Mouse (Mus musculus) layer of hippocampus, postnatal 14 days (tissue): ENCODE data around the gene Gm5134. TPM values are rescaled to one million over a fixed set of nuclear protein-coding genes. Genes with fewer than 3 reads are reported as not detected.

ENCODE experiments used
- DNase-seq, 2 experiments: peaks; one replicate each; pipeline ENCODE4 v3.0.0; 2021 to 2022; ENCODE audit warnings: low spot score in 2 of 2, mixed read lengths in 1 of 2
- long read RNA-seq, 2 experiments: library from polyadenylated mRNA; stranded (forward); transcript quantifications; one replicate each; pipeline ENCODE4 v2.0.0; 2021
- total RNA-seq, 2 experiments: library from RNA; stranded (reverse); gene quantifications; 2 replicates each; pipeline ENCODE4 v1.2.3; 2021

The Gm5134 gene
- not detected for total RNA-seq
- long read RNA-seq, experiment 1: 0 reads
- long read RNA-seq, experiment 2, partial matches to known transcripts: 0 of 1 reads
- long read RNA-seq, experiment 2, other reads (novel, unspliced or antisense): 1 of 1 reads

DNA sequence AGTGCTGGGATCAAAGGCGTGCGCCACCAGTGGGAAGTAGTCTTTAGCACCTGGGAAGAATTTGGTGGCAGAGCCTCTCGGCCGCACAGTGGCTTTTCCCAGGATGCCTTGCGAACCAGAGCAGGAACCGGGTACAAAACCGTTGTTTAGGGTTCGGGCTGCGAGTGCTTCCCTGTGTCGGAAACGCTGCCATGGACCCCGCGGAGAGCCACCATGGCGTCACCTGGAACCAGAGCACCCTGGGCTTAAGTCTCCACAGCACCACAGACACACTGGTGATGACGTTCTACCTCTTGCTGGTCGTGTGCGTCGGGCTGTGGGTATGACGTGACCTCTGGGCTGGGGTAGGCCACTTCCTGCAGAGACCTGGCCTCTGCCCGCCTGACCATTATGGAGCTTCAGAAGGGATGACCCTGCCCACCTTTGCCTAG is at the start of gene Gm5134:
Gene Gm5134, plus strand, starts transcription at position 134 of the 431 bp plus-strand sequence.
- DNase-seq: no peak

DNA sequence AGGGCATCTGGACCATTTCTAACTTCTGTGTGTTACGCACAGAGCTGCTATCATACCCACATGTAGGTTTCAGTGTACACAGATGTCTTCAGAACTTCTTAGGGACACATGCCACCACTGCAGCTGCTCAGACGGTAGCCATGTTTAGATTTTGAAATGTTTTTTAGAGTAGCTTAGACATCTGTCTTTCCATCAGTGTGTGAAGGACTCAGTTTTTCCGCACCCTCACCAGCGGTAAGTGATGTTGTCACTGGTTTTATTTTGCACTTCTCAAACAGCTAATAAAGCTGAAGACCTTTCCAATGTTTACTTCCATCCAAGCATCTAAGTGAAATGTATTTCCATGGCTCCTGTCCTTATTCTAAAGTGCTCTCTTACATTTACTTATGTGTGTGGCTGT is 47.4 kb upstream of the Gm5134 start:
- DNase-seq: no peak

DNA sequence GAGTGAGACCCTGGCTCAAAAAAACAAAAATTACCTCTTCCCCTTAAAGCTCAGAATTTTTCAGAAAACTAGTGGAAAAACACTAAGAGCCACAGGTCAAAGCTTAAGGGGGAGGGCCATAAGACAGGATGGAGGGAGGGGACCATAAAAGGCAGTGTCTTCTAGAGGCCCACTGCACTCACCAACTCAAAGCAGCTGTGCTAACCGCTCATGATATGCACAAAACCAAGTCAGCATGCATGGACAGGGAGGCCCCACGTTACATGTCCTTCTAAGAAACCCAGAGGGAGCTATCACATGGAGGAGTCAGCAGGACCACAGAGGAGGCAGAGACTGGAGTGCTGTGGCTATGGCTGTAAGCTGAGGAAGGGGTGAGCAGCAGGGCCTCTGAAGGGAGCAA is 43.6 kb upstream of the Gm5134 start:
- DNase-seq: no peak

DNA sequence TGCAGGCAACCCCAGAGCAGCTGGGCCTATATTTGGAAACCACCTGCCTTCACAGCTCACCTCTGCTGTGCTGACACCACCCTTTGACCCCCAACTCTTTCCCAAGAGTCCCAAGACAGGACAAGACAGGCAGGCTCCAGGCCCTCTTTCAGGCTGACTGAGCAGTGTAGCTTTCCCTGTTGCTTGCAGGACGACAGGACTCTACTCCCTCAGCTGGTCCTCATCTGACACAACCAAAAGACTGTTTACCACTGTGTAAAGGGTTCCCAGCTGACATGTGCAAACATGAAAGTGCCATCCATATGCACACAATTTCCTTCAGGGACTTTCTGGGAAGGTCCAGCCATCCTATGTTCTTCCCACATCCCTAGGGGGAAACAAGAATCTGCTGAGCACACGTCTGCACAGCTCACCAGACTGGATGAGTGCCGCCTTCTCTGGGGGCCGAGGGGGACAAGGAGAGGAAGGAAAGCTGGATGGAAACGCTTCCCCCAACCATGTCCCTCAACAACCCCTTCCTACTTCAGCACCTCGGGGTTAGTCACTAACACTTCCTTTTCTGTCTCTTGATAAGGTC is 41.2 kb upstream of the Gm5134 start:
- no peak for DNase-seq

DNA sequence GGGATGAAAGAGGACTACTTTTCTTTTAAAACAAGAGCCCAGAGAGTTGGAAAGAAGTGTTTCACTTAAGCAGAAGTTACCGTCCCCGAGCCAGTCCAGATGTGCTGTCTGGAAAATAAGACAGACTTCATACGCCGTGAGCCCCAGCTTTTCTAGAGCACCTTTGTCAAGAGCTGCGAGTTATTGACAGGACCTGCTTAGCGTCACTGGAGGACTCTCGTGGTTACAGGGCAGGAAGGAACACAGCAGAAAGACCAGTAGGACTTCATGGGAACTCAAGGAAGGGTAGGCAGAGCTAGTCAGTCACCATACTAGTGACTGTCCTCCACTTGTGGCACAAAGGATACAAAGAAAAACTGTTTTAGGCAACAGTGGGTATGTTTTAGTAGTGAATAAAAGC is 38.8 kb upstream of the Gm5134 start:
- DNase-seq: no peak

DNA sequence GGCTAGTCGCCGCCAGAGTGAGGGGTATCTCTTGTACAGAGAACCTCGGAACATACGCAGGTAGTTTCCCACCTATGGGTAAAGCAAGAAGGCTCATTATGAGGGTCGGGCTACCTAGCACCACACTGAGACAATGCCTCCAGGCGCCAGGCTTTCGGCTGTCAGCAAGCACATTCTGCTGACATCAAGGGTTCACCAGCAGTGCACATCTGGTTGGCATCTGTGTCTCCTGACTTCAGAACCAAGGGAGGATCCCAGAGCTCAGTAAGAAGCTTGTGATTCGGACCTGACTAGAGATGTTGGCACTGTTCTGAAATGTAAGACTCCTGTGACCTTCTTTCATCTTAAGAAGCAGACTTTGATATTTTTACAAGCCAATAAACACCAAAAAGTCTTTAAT is 37.5 kb upstream of the Gm5134 start:
- DNase-seq: no peak

DNA sequence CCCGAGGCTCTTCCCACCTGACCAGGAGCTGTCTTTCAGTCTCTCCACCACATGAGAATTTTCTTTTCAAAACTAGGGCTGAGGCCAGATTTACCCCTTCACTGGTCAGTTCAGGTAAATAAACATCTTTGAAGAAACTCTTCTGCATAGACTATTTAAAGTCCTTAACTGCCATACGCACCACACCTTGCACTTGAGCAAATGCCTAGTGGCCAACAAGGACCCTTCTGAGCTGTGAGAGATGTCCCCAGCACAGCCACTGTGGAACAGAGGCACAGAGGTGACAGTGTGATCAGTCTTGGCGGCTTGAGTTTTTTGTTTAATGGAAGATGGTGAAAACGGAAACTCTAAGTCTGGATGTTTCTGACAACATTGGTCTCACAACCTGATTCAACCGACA is 35.3 kb upstream of the Gm5134 start:
- no peak for DNase-seq

DNA sequence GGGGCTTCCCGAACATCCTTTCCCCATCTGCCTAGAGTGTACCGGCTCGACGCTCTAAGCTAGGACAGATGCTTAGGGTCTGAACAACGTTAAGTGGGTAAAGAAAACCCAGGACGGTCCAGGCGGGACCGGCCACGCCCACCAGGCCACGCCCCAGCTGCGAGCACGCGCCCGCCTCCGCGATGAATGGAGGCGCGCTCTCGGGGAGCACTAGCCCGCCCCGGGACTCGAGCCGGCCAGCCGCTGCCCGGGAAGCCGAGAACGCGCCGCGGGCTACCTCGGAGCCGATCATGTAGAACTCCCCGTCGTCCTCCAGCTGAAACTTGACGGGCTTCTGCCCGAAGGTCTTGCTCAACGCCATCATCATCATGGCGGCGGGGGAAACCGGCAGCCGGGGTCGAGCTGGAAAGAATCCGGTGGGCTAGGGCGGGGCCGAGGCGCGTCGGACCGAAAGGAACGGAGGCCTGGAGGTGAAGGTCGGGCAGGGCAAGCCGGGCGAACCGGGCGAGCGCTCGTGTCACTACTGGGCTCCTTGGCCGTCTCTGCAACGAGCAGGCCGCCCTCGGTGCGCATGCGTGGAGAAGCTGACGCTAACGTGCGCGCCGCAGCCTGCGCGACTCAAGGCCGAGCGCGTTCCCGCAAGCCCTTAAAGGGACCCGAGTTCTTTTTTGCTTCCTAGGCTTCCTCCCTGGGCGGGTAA is 33.1 kb upstream of the Gm5134 start, which contains the start of gene Smarcb1:
Gene Smarcb1, minus strand, starts transcription at position 592 of the 700 bp plus-strand sequence.
- DNase-seq: peak; percentile 94 to 96

DNA sequence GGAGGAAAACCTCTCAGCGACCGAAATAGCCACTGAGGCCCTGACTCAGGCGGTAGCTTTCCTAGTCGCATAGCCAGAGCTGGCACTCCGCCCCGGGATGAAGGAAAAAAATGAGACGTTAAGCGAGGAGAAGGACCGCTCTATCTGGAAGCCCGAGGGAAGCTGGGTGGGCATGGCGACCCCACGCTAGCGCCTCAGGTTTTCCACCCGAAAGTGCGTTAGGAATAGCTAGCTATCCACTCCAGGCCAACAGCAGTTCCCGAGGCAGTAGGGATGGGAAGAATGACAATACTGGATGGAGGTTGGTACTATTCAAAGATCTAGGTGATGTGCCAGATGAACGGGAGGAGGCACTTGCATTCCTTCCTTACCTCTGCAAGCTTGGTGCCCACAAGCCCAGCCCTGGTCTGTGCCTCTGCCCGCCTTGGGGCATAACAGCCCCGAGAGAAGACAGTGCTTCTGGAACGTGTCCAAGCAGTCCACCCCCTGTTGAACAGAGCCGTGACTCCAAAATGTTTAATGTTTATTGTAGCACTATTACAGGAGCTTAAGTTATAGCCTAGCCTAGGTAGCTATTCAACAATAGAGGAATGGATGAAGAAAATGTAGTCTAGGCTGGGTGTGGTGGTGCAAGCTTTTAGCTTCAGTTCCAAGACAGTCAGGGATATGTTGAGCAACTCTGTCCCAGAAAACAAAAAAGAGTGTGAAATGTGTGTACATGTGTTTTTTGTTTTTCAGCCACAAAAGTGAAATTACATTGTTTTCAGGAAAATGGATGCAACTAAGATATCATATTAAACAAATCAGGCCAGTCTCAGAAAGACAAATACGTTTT is 32.4 kb upstream of the Gm5134 start:
- DNase-seq: no peak

DNA sequence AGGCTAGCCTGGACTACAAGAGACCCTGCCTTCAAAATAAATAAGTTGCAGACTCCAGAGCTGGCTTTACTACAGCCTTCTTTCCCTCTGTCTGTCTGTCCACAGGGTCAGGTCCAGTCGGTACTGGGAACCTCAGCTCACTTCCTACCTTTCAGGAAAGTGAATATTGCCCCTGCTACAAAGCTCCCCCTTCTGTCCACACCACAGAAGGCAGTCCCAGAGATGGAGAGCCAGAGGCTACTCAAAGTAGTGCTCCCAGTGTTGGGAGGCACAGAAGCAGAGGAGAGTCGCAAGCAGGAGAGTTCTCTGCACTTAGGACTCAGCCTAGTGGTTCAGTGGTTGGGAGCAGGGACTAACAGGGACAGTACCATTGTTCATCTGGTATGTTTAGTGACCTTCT is 30.0 kb upstream of the Gm5134 start:
- no peak for DNase-seq

DNA sequence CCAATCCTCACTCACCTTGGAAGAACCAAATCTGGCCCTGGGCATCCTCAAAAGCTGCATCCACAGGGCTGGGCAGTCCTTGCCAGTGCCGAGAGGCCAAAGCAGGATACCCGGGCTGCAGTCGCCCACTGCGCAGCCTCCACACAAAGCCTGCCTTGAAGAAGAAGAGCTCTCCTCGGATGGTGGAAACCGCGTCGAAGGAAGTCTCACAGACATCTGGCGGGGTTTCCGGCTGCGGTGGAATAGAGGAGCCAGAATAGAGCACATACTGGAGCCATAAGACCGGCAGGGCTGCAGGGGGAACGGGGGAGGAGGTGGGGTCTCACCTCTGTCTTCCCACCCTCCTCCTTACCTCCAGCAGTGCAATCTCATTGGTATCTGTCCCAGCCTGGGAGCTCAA is 27.9 kb upstream of the Gm5134 start:
- DNase-seq: no peak

DNA sequence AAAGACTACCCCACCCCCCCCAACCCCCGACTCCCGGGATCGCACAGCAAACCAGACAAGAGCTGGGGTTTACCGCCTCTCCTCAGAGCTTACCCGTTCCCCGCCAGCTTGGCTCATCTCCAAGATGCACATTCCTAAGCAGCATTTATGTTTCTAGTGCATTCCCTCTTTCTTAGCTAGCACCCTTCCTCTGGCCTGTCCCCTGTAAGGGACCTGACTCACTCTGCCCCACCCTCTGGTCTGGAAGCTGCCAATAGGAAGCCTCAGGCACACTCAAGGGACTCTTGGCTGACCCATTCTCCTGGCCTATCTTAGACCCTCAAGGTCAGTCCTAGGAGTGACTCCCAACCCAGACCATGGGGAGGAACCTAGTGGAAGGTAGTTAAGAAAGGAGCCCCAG is 24.0 kb upstream of the Gm5134 start:
- no peak for DNase-seq

DNA sequence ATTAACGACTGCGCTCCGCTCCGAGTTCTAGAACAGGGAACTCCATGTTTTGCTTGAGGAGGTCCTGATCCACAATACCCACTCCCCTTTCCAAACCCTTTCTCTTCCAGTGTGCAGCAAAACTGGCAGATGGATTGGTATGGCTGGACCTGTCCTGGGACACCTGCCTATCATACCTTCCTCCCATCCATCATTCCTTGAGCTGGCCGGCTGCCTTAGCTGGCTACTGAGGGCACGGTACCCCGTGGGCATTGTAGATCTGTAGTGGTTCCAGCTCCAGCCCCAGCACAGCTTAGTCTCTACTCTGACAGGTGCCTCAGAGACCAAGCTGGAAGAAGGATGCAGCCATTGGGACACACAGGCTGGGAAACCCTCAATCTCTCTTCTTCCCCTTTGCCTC is 23.0 kb upstream of the Gm5134 start:
- no peak for DNase-seq

DNA sequence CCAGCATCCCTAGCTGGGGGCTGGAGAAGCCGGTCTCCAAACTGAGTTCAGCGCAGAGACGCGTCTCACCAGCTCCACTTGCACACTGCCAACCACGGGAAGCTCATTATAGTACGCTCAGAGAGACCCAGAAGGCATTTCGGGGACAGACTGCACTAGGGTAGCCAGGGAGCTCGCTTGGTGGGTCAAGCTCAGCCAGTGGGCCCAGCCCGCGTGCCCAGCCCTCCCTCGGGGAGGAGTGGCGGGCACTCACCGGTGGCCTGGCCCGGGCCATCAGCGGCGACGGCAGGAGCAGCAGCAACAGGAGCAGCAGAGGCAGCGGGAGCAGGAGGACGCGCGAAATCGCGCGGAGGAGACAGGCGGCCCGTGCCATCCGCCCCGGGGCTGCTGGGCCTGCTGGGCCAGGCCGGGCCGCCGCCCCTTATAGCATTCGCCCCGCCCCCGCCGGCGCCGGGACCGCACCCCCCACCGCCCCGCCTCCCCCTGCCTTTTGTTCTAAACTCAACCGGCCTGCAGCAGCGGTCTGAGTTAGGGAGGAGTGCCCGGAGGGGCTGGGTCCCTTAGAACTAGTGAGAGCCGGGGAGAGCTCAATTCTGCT is 22.1 kb upstream of the Gm5134 start:
- peak in 1 of 2 experiments; percentile 29 for DNase-seq

DNA sequence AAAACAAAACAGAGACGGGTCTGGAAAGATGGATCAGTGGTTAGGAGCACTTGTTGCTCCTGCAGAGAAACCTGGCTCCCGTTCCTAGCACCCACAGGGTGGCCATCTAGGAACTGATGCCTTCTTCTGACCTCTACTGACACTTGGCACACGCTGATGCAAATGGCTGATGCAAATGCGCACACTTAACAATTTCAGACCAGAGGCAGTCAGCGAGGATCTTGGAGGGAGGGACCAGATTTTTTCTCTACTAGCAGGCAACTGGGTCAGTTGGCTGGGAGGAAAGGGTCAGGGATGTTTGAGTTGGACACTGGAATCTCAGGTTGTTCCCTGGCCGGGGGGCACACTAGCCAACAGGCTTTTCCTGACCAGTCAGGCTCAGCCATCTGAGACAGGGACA is 21.4 kb upstream of the Gm5134 start, which contains the start of gene Chchd10:
Gene Chchd10, plus strand, starts transcription at position 240 of the 400 bp plus-strand sequence.
- DNase-seq: no peak

DNA sequence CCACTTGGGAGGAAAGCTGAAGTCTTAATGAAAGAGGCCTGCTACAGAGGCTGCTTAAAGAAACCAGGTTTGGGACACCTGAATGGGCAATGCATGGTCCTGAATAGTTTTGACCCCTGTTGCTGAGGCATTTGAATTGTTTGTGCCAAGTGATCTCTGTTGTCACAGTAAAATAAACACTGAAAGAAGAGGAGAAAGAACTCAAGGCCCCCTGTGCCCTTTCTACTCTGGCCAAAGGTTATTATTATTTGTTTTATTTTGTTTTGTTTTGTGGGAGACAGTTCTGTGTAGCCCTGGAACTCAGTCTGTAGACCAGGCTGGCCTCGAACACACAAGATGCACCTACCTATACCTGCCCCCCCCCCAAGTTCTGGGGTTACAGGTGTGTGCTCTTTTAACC is 19.3 kb upstream of the Gm5134 start:
- no peak for DNase-seq

DNA sequence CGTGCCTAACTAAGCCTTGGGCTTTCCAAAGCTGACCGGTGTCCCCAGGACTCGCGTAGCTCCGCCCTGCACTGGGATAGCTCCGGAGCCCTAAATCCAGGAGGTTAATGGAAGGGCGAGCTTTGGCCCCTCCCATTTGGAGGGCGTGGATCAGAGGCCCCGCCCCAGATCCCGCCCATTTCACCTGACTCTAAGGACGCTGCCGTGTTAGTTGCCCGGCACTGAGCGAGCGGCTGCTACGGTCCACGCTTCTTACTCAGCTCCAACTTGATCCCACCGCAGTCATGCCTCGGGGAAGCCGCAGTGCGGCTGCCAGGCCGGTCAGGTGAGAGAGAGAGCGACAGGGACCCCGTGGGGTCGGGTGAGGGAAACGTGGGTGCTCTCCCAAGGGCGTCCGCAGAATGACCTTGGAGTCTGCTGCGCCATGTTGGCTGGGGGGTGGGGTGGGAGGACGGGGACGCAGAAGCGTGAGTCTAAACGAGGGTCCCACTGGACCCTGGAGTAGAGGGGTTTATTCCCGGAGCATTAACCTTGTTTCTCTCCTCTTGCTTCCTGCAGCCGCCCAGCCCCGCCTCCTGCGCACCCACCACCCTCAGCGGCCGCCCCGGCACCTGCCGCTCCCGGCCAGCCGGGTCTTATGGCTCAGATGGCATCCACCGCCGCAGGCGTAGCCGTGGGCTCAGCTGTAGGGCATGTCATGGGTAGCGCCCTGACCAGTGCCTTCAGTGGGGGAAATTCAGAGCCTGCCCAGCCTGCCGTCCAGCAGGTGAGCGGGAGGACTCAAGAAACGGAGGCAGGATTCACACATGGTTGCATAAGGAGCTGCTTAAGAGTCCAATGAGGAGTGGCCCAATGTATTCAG is 18.4 kb upstream of the Gm5134 start, which contains the start of gene Mmp11:
Gene Mmp11, minus strand, starts transcription at position 817 of the 862 bp plus-strand sequence.
- DNase-seq: peak; percentile 65 to 73

DNA sequence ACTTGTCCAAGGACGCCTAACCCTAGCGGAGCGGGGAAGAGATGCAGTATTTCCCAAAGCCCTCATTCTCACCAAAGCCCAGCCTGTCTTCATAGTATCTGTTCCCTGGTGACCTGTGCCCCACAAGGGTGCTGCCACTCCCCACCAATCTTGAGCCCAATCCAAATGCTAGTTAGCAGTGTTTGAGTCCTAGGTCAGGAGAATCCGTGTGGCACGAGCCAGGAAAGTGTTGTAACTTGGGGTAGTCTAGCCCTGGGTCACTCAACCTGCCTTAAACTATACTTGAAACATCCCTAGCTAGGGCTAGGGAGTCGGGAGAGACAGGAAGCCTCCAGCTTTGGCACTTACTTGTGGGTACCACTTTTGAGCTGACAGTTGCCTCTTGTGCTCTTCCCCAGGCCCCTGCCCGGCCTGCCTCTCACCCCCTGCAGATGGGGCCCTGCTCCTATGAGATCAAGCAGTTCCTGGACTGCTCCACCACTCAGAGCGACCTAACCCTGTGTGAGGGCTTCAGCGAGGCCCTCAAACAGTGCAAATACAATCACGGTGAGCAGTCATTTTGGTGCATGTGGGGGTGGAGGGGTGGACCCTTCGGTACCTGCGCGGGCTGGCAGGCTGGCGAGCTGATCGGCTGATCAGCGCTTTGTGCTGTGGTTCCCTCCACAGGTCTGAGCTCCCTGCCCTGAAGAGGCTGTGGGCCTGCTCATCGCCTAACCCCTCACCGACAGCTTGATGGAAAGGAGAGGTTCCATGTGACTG is 17.2 kb upstream of the Gm5134 start:
- no peak for DNase-seq

DNA sequence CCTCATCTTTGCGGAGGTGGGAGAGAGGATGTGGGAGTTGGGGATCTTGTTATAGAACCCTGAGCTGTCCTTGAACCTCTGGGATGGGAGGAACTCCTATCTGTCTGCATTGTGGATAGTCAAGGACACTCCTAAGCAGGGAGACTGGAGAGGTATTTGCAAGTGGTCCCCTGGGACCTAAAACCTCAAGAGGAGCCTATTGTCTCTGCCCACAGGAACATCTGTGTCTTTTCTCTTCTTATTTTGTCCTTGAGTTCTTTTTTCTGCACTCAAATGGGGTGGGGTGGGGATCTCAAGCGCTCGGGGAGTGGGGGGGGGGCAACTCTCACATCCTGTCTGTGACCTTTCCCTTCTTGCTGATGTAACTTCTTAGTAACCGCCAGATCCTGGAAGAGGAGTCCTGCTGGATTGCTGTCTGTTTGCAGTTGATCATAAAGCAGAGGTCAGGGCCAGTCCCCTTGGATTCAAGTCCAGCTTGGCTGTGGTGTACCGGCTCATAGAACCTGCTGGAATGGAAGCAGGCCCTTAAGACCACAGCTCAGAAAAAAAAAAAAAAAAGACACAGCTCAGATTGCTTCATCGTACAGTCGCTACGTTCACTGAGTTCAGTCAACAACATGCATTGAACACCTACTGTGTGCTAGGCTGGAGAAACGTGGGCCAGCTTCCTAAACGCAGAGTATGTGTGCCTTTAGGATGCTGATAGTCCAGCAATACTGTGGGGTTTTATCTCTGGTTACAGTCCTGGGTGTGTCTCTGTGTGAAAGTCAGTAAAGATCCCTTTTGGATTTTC is 16.3 kb upstream of the Gm5134 start:
- DNase-seq: no peak
